Comparison of ENCODE assay signal across 28 mouse cellular contexts in the genomic region with DNA sequence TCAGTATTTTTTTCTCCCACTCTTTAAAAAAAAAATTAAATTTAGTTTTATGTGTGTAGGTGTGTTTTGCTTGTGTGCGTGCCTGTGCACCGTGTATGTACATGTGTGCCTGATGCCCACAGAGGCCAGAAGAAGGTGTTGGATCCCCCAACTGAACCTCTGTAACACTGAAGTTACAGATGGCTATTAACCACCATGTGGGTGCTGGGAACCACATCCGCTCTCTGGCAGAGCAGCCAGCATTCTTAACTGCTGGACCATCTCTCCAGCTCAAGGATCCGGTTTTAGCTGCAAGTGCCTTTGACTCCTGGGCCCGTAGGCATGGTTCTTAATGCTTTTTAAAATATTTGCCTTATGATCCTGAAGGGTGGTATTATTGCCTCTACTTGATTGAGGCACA. TPM values are rescaled to one million over a fixed set of nuclear protein-coding genes. Genes with fewer than 3 reads are reported as not detected.
DNase-seq lines count a peak whose midpoint lies in the region; ATAC-seq and TF ChIP-seq lines count a peak whose summit lies in the region.
"Had no signal": no experiment of that assay in that cellular context is flagged by ENCODE, and none has a peak within 500 bp of the region (broad histone marks: within the 10 kb centered on the region; RNA-seq: fewer than 3 reads in every experiment).

No protein-coding gene starts in this region.

- peak; percentile 19 for DNase-seq in thymus, adult 2 months
- no peak for DNase-seq in thymus, adult 18-20 months
- DNase-seq in induced T-regulatory cell, adult 2 months (ENCODE audit: low read depth), result peak; percentile 43
- peak; percentile 39 for DNase-seq in thymus, postnatal 14 days
- DNase-seq in cerebellum, adult 11 months, result no peak
- DNase-seq in hindbrain, postnatal 0 days (ENCODE audit: low spot score), result no peak
- DNase-seq in urinary bladder, postnatal 10 days (ENCODE audit: low spot score), result no peak
- DNase-seq: adrenal gland, postnatal 10 days; cerebellum, adult 18-20 months; cerebellum, postnatal 10 days; forebrain, postnatal 0 days; kidney, adult 9 months; kidney, postnatal 14 days had no signal

- WGBS in thymus, adult 2 months, result 26% methylated on average over 5 of the region's 5 CpGs
- 92% methylated on average over 5 of the region's 5 CpGs for WGBS in hindbrain, postnatal 0 days

- H3K9me3 ChIP-seq in hindbrain, postnatal 0 days (ENCODE audit: low read length), result no peaks in the 10 kb centered on the region
- H3K9me3 ChIP-seq: embryonic facial prominence, embryonic 10.5 days; embryonic facial prominence, embryonic 15.5 days; forebrain, embryonic 12.5 days; heart, embryonic 15.5 days; limb, embryonic 13.5 days; lung, embryonic 15.5 days had no signal

- H3K4me2 ChIP-seq in hindbrain, postnatal 0 days (ENCODE audit: low read depth, low read length), result no peak overlapping the region
- H3K4me2 ChIP-seq: embryonic facial prominence, embryonic 15.5 days; forebrain, embryonic 12.5 days; heart, embryonic 15.5 days; limb, embryonic 13.5 days; liver, embryonic 11.5 days; lung, embryonic 15.5 days; midbrain, embryonic 11.5 days had no signal

- TF ChIP-seq POLR2A in thymus, adult 2 months (IDR thresholded peaks at IDR 0.05; ENCODE audit: control insufficient read depth, extremely low read depth, insufficient read depth, low read length, poor library complexity), result no peak

- H3K4me3 ChIP-seq in thymus, adult 2 months (ENCODE audit: control insufficient read depth, insufficient read depth, low read length), result no peak overlapping the region
- H3K4me3 ChIP-seq in hindbrain, postnatal 0 days (ENCODE audit: low read length), result no peak overlapping the region
- H3K4me3 ChIP-seq: embryonic facial prominence, embryonic 10.5 days; embryonic facial prominence, embryonic 15.5 days; forebrain, embryonic 12.5 days; heart, embryonic 15.5 days; limb, embryonic 13.5 days; lung, embryonic 15.5 days; myocyte had no signal

- no peaks in the 10 kb centered on the region for H3K36me3 ChIP-seq in thymus, adult 2 months (ENCODE audit: control insufficient read depth, insufficient read depth, low read length)
- H3K36me3 ChIP-seq in hindbrain, postnatal 0 days (ENCODE audit: insufficient read depth, low read length), result no peaks in the 10 kb centered on the region
- H3K36me3 ChIP-seq: embryonic facial prominence, embryonic 10.5 days; embryonic facial prominence, embryonic 15.5 days; forebrain, embryonic 12.5 days; heart, embryonic 15.5 days; limb, embryonic 13.5 days; lung, embryonic 15.5 days had no signal

- H3K27ac ChIP-seq in thymus, adult 2 months (ENCODE audit: control insufficient read depth, insufficient read depth, low read length), result no peak overlapping the region
- H3K27ac ChIP-seq in hindbrain, postnatal 0 days, result no peak overlapping the region
- H3K27ac ChIP-seq: embryonic facial prominence, embryonic 10.5 days; embryonic facial prominence, embryonic 15.5 days; forebrain, embryonic 12.5 days; heart, embryonic 15.5 days; limb, embryonic 13.5 days; lung, embryonic 15.5 days had no signal

- no peak for TF ChIP-seq CTCF in thymus, adult 2 months (IDR thresholded peaks at IDR 0.05; ENCODE audit: borderline replicate concordance, control insufficient read depth, extremely low read depth, insufficient read depth, low read length, poor library complexity)
- TF ChIP-seq CTCF in hindbrain, postnatal 0 days (IDR thresholded peaks at IDR 0.05; ENCODE audit: low read depth), result no peak

- H3K27me3 ChIP-seq in thymus, adult 2 months (ENCODE audit: control insufficient read depth, insufficient read depth, low read length), result no peaks in the 10 kb centered on the region
- H3K27me3 ChIP-seq in hindbrain, postnatal 0 days (ENCODE audit: insufficient read depth, low read length), result no peaks in the 10 kb centered on the region
- H3K27me3 ChIP-seq: embryonic facial prominence, embryonic 15.5 days; forebrain, embryonic 12.5 days; heart, embryonic 15.5 days; lung, embryonic 15.5 days had no signal

- no peak for ATAC-seq in hindbrain, postnatal 0 days
- ATAC-seq: forebrain, postnatal 0 days; hindbrain, embryonic 16.5 days; intestine, postnatal 0 days had no signal

- no peak overlapping the region for H3K9ac ChIP-seq in hindbrain, postnatal 0 days (replicated peaks; ENCODE audit: low read length)
- H3K9ac ChIP-seq: embryonic facial prominence, embryonic 15.5 days; forebrain, embryonic 12.5 days; forebrain, postnatal 0 days; heart, embryonic 15.5 days; limb, embryonic 13.5 days; lung, embryonic 15.5 days had no signal

- peaks cover 25% of the 10 kb centered on the region for H3K4me1 ChIP-seq in thymus, adult 2 months (replicated peaks; ENCODE audit: control insufficient read depth, insufficient read depth, low read length)
- H3K4me1 ChIP-seq in hindbrain, postnatal 0 days (ENCODE audit: insufficient read depth, low read length), result no peaks in the 10 kb centered on the region
- H3K4me1 ChIP-seq: forebrain, embryonic 12.5 days; limb, embryonic 13.5 days had no signal

RNA-seq across cellular contexts. Expression of gene Plac8, which starts 1.2 kb away (rescaled TPM):
- polyA plus RNA-seq in thymus, adult 2 months (2012; rRNA removed), result 118 and 153 TPM in 2 replicates
- total RNA-seq in hindbrain, postnatal 0 days (2014; rRNA removed), result 1.3 and 3.9 TPM in 2 replicates
- polyA plus RNA-seq in hindbrain, postnatal 0 days (2015; fragmentation: Nextera tagmentation; extraction: Ambion mirVana), result 2.8 and 3.4 TPM in 2 replicates
- total RNA-seq: layer of hippocampus, adult 18-20 months; layer of hippocampus, postnatal 14 days; left cerebral cortex, adult 8-10 months; left cerebral cortex, postnatal 36 days had no signal

RNA-seq across cellular contexts. Expression of gene Cops4, which starts 55.1 kb away (rescaled TPM):
- polyA plus RNA-seq in thymus, adult 2 months (2012; rRNA removed), result 24.8 and 26.7 TPM in 2 replicates
- total RNA-seq in hindbrain, postnatal 0 days (2014; rRNA removed), result 91.7 and 97.5 TPM in 2 replicates
- 169 and 172 TPM in 2 replicates for polyA plus RNA-seq in hindbrain, postnatal 0 days (2015; fragmentation: Nextera tagmentation; extraction: Ambion mirVana)

Comparison
In these comparisons a context has a peak if more than half of its experiments do, and no peak if none do; other contexts are left out.
1. DNase-seq: peak in thymus, adult 2 months (single experiment), induced T-regulatory cell, adult 2 months (single experiment) and thymus, postnatal 14 days (single experiment); none in thymus, adult 18-20 months (0 of 2), cerebellum, adult 11 months (single experiment), hindbrain, postnatal 0 days (single experiment) and urinary bladder, postnatal 10 days (single experiment).
2. RNA of gene Plac8, which starts 1.2 kb away (polyA plus RNA-seq): 118 to 153 TPM in thymus, adult 2 months; 2.8 to 3.4 TPM in hindbrain, postnatal 0 days; every median in the first group is over 10 times any median in the second.